Mouse (Mus musculus) CH12.LX (cell line): ENCODE measurements at regions not wholly inside any gene's neighbourhood (a gene's known extent, or its start where the extent isn't known, plus 50 kb on each side); places are given as distances from the start of the nearest gene placed in this dataset.

Experiments
- DNase-seq: peaks from one replicate; pipeline ENCODE4 v3.0.0-alpha.2; 2013; ENCODE audit errors: extremely low read depth
- H3K27ac ChIP-seq: 2 replicates; pipeline ENCODE4 v1.5.1; 2012; ENCODE audit warnings: low read depth, mild to moderate bottlenecking, control low read depth, moderate library complexity; ENCODE audit not compliant: insufficient read depth
- H3K27me3 ChIP-seq: replicated peaks from 2 replicates; pipeline ENCODE3; 2012; ENCODE audit warnings: inconsistent platforms
- H3K36me3 ChIP-seq, 2 experiments: replicated peaks in 1 of 2; 2 replicates each; pipeline versions ENCODE3 to v1.6.1; 2012; ENCODE audit warnings: inconsistent platforms in 1 of 2, low read length in 1 of 2, mild to moderate bottlenecking in 1 of 2, mixed read lengths in 1 of 2, moderate library complexity in 1 of 2; ENCODE audit not compliant: control insufficient read depth in 1 of 2, insufficient read depth in 1 of 2
- H3K4me1 ChIP-seq, 2 experiments: 2 replicates each; pipeline ENCODE4 v1.6.1; 2012; ENCODE audit warnings: inconsistent platforms in 1 of 2, moderate library complexity in 1 of 2; ENCODE audit not compliant: insufficient read depth in 2 of 2, control insufficient read depth in 1 of 2
- H3K4me2 ChIP-seq: 2 replicates; pipeline ENCODE4 v1.6.1; 2012; ENCODE audit warnings: low read depth, mild to moderate bottlenecking, control low read depth; ENCODE audit not compliant: poor library complexity, insufficient read depth, severe bottlenecking
- H3K4me3 ChIP-seq, 3 experiments: fragments of 150-350 bp in 1 of 3; sonication (generic) in 1 of 3; replicated peaks in 1 of 3; 2 replicates each; pipeline versions ENCODE3 to v1.5.1; 2011 to 2012; ENCODE audit warnings: low read depth in 2 of 3, low read length in 2 of 3, mild to moderate bottlenecking in 2 of 3, moderate library complexity in 2 of 3, control low read depth in 1 of 3, improper control_type of control experiment in 1 of 3, inconsistent platforms in 1 of 3, mixed read lengths in 1 of 3; ENCODE audit not compliant: poor library complexity in 1 of 3
- H3K79me2 ChIP-seq: replicated peaks from 2 replicates; pipeline ENCODE4 v1.6.1; 2012; ENCODE audit warnings: mild to moderate bottlenecking, moderate library complexity; ENCODE audit not compliant: control insufficient read depth, poor library complexity, insufficient read depth, severe bottlenecking; ENCODE audit errors: extremely low read depth
- H3K9ac ChIP-seq: 2 replicates; pipeline ENCODE4 v1.6.1; 2012; ENCODE audit warnings: low read depth, mild to moderate bottlenecking, control low read depth, moderate library complexity; ENCODE audit not compliant: insufficient read depth
- H3K9me3 ChIP-seq: replicated peaks from 2 replicates; pipeline ENCODE3; 2012; ENCODE audit warnings: low read length, inconsistent platforms, mixed read lengths
- BHLHE40 ChIP-seq: IDR thresholded peaks from 2 replicates; pipeline ENCODE4 v1.6.1; 2011; ENCODE audit warnings: mild to moderate bottlenecking, low read depth, low read length, improper control_type of control experiment
- CHD1 ChIP-seq: IDR thresholded peaks from 2 replicates; pipeline ENCODE4 v1.6.1; 2012; ENCODE audit warnings: low read depth, low read length, improper control_type of control experiment, inconsistent platforms
- CTCF ChIP-seq, 2 experiments: IDR thresholded peaks in 1 of 2; conservative IDR thresholded peaks in 1 of 2; 2 replicates each; pipeline ENCODE4 v1.5.1; 2011 to 2012; ENCODE audit warnings: low read depth in 2 of 2, low read length in 2 of 2, improper control_type of control experiment in 1 of 2, inconsistent platforms in 1 of 2, mild to moderate bottlenecking in 1 of 2, moderate library complexity in 1 of 2
- EP300 ChIP-seq: IDR thresholded peaks from 2 replicates; pipeline ENCODE4 v1.6.1; 2011; ENCODE audit warnings: low read length, improper control_type of control experiment
- GABPA ChIP-seq: IDR thresholded peaks from 2 replicates; pipeline ENCODE4 v1.6.1; 2012; ENCODE audit warnings: low read depth, low read length, improper control_type of control experiment, inconsistent platforms; ENCODE audit not compliant: insufficient replicate concordance
- HCFC1 ChIP-seq: IDR thresholded peaks from 2 replicates; pipeline ENCODE4 v1.6.1; 2012; ENCODE audit warnings: low read depth, mild to moderate bottlenecking, inconsistent platforms, low read length, improper control_type of control experiment
- IRF4 ChIP-seq: IDR thresholded peaks from 2 replicates; pipeline ENCODE4 v1.6.1; 2014; ENCODE audit warnings: low read depth, mild to moderate bottlenecking, inconsistent platforms, low read length, improper control_type of control experiment
- JUN ChIP-seq: IDR thresholded peaks from 2 replicates; pipeline ENCODE4 v1.6.1; 2011; ENCODE audit warnings: low read depth, mild to moderate bottlenecking, low read length, improper control_type of control experiment, moderate library complexity; ENCODE audit not compliant: insufficient read depth
- JUND ChIP-seq: conservative IDR thresholded peaks from 2 replicates; pipeline ENCODE4 v1.6.1; 2011; ENCODE audit warnings: low read depth, low read length, improper control_type of control experiment
- KAT2A ChIP-seq: IDR thresholded peaks from 2 replicates; pipeline ENCODE4 v1.6.1; 2012; ENCODE audit warnings: low read length, improper control_type of control experiment, inconsistent platforms; ENCODE audit not compliant: insufficient replicate concordance
- MAFK ChIP-seq: IDR thresholded peaks from 2 replicates; pipeline ENCODE4 v1.6.1; 2011; ENCODE audit warnings: low read length, improper control_type of control experiment; ENCODE audit not compliant: insufficient replicate concordance
- MAZ ChIP-seq: IDR thresholded peaks from 2 replicates; pipeline ENCODE4 v1.6.1; 2012; ENCODE audit warnings: low read depth, mild to moderate bottlenecking, inconsistent platforms, low read length, improper control_type of control experiment, moderate library complexity
- MEF2A ChIP-seq: IDR thresholded peaks from 2 replicates; pipeline ENCODE4 v1.6.1; 2014; ENCODE audit warnings: low read depth, mild to moderate bottlenecking, inconsistent platforms, low read length, improper control_type of control experiment, borderline replicate concordance
- MXI1 ChIP-seq: IDR thresholded peaks from 2 replicates; pipeline ENCODE4 v1.6.1; 2011; ENCODE audit warnings: mild to moderate bottlenecking, low read depth, low read length, improper control_type of control experiment
- MYC ChIP-seq: IDR thresholded peaks from 2 replicates; pipeline ENCODE4 v1.6.1; 2011; ENCODE audit warnings: low read depth, mild to moderate bottlenecking, improper control_type of control experiment, low read length
- NELFE ChIP-seq: IDR thresholded peaks from 2 replicates; pipeline ENCODE4 v1.6.1; 2011; ENCODE audit warnings: low read depth, low read length, improper control_type of control experiment
- PAX5 ChIP-seq: IDR thresholded peaks from 2 replicates; pipeline ENCODE4 v1.6.1; 2012; ENCODE audit warnings: low read length, inconsistent platforms, mixed read lengths
- POLR2AphosphoS2 ChIP-seq: IDR thresholded peaks from 2 replicates; pipeline ENCODE4 v1.6.1; 2011; ENCODE audit warnings: low read depth, low read length, improper control_type of control experiment
- RAD21 ChIP-seq: IDR thresholded peaks from 2 replicates; pipeline ENCODE4 v1.6.1; 2011; ENCODE audit warnings: low read depth, mild to moderate bottlenecking, low read length, improper control_type of control experiment, moderate library complexity
- RCOR1 ChIP-seq: conservative IDR thresholded peaks from 2 replicates; pipeline ENCODE4 v1.6.1; 2012; ENCODE audit warnings: low read depth, mild to moderate bottlenecking, inconsistent platforms, low read length, improper control_type of control experiment
- SIN3A ChIP-seq: IDR thresholded peaks from 2 replicates; pipeline ENCODE4 v1.6.1; 2012; ENCODE audit warnings: low read length, improper control_type of control experiment, inconsistent platforms
- SMC3 ChIP-seq: IDR thresholded peaks from 2 replicates; pipeline ENCODE4 v1.6.1; 2011; ENCODE audit warnings: low read depth, low read length, improper control_type of control experiment
- TCF12 ChIP-seq: IDR thresholded peaks from 2 replicates; pipeline ENCODE4 v1.6.1; 2014; ENCODE audit warnings: low read depth, mild to moderate bottlenecking, inconsistent platforms, low read length, improper control_type of control experiment
- USF1 ChIP-seq: IDR thresholded peaks from 2 replicates; pipeline ENCODE4 v1.6.1; 2014; ENCODE audit warnings: low read depth, mild to moderate bottlenecking, inconsistent platforms, low read length, improper control_type of control experiment
- ZC3H11A ChIP-seq: IDR thresholded peaks from 2 replicates; pipeline ENCODE4 v1.6.1; 2012; ENCODE audit warnings: low read depth, mild to moderate bottlenecking, inconsistent platforms, low read length, improper control_type of control experiment
- ZKSCAN1 ChIP-seq: IDR thresholded peaks from 2 replicates; pipeline ENCODE4 v1.6.1; 2012; ENCODE audit warnings: low read depth, inconsistent platforms, low read length, improper control_type of control experiment, borderline replicate concordance
- ZMIZ1 ChIP-seq: IDR thresholded peaks from 2 replicates; pipeline ENCODE4 v1.6.1; 2012; ENCODE audit warnings: low read depth, mild to moderate bottlenecking, inconsistent platforms, low read length, improper control_type of control experiment
- dilution Hi-C: fragments of 300-500 bp; cut with MboI; formaldehyde crosslinking; loops from 2 replicates; pipeline ENCODE4 v1.14.3; 2020; ENCODE audit warnings: low sequenced_read_pairs; ENCODE audit not compliant: extremely low pct_unique_long_range_greater_than_20kb, extremely low pct_ligation_motif_present
- in situ Hi-C: fragments of 300-500 bp; cut with MboI; formaldehyde crosslinking; loops from 3 replicates; pipeline ENCODE4 v1.14.3; 2019; ENCODE audit warnings: low sequenced_read_pairs, low pct_ligation_motif_present, low pct_unique_long_range_greater_than_20kb, mixed read lengths

GRCm38 (mm10) chr9:62610526-62610925, 67.1 kb upstream of the Itga11 start:
- Histone ChIP-seq H3K36me3 (no peaks in the 10 kb centered on the region), H3K27me3 (peaks cover 14% of the 10 kb centered on the region), H3K4me3 (no peak overlapping the region), H3K9me3 (peaks cover 6% of the 10 kb centered on the region), H3K4me2 (no peak overlapping the region), H3K4me1 (no peaks in the 10 kb centered on the region), H3K27ac (no peak overlapping the region), H3K79me2 (no peaks in the 10 kb centered on the region), H3K9ac (no peak overlapping the region)
- TF ChIP-seq HCFC1: no peak
- TF ChIP-seq ZMIZ1: no peak
- no peak for TF ChIP-seq SIN3A
- TF ChIP-seq MYC: no peak
- no peak for TF ChIP-seq SMC3
- TF ChIP-seq RCOR1: no peak
- no peak for TF ChIP-seq EP300
- no peak for TF ChIP-seq CHD1
- TF ChIP-seq KAT2A: no peak
- TF ChIP-seq NELFE: no peak
- no peak for TF ChIP-seq JUND
- TF ChIP-seq RAD21: no peak
- no peak for TF ChIP-seq BHLHE40
- TF ChIP-seq MXI1: no peak
- TF ChIP-seq IRF4: no peak
- TF ChIP-seq MAZ: no peak
- no peak for TF ChIP-seq MEF2A
- TF ChIP-seq CTCF (conservative IDR thresholded peaks at IDR 0.05 in 1 of 2, IDR thresholded peaks at IDR 0.05 in 1 of 2; ENCODE audit: low read depth in 2 of 2, low read length in 2 of 2): no peak
- no peak for TF ChIP-seq GABPA
- TF ChIP-seq PAX5: no peak
- dilution Hi-C loops (no loop called here), in situ Hi-C loops (no loop called here)
- DNase-seq: no peak

DNA sequence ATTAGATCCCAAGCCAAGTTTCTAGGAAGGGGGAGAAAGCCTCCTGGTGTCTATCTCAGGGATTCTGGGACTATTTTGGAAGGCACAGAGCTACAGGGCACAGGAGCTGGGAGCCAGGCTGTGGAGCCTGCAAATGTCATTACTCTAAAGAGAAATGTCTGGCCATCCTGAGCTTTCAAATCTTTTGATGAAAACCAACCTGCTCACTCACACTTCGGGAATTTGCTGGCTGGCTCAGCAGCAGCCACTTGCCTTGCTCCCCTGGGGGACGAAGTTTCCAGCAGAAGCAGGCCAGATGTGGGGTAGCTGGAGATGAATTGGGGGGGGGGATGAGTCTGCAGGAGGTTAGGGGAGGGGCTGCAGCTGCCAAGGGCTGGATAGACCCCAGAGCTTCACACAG, 66.2 kb upstream of the Itga11 start:
- H3K79me2 ChIP-seq: no peaks in the 10 kb centered on the region
- H3K4me1 ChIP-seq: no peaks in the 10 kb centered on the region
- H3K36me3 ChIP-seq: no peaks in the 10 kb centered on the region
- peaks cover 14% of the 10 kb centered on the region for H3K27me3 ChIP-seq
- no peak for DNase-seq
- no peak overlapping the region for H3K9ac ChIP-seq
- dilution Hi-C loops: no loop called here
- H3K4me3 ChIP-seq: no peak overlapping the region
- peaks cover 6% of the 10 kb centered on the region for H3K9me3 ChIP-seq
- no peak for TF ChIP-seq MEF2A
- no peak for TF ChIP-seq USF1
- TF ChIP-seq MAZ: no peak
- no peak for TF ChIP-seq KAT2A
- TF ChIP-seq JUND: no peak
- no peak for TF ChIP-seq MYC
- no peak for TF ChIP-seq SIN3A
- TF ChIP-seq JUN: no peak
- no peak for TF ChIP-seq TCF12
- TF ChIP-seq ZC3H11A: no peak
- TF ChIP-seq ZMIZ1: no peak
- TF ChIP-seq MAFK: no peak
- no peak for TF ChIP-seq EP300
- no peak for TF ChIP-seq CHD1
- TF ChIP-seq PAX5: no peak
- TF ChIP-seq RAD21: no peak
- TF ChIP-seq BHLHE40: no peak
- TF ChIP-seq POLR2AphosphoS2: no peak
- no peak for TF ChIP-seq NELFE
- TF ChIP-seq ZKSCAN1: no peak
- H3K4me2 ChIP-seq: no peak overlapping the region
- in situ Hi-C loops: no loop called here
- no peak overlapping the region for H3K27ac ChIP-seq
